Mouse (Mus musculus): Measurements from ENCODE around the gene Hk2.

DNA sequence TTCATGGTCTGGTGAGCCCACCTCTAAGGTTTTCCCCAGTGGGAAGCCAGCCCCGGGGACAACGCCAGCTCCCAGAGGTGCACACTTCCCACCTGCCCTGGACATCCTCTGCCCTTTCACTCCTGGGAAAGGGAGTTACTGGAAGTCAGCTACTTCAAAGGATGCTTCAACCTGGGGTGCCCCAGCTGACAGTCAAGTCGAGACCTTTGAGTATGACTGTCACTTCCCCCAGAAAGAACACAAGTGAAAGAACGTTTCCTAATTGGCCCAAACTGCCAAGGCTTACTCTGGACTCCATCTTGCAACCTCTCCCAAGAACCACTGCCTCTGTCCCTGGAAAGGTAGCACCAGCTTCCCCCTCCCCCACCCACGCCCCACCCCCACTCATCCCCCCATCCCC, 4.5 kb downstream of the Hk2 start:
- no peak for TF ChIP-seq POLR2A (IDR thresholded peaks at IDR 0.05; ENCODE audit: insufficient read length, low read depth)
- TF ChIP-seq TCF12 (IDR thresholded peaks at IDR 0.05; ENCODE audit: insufficient read depth, poor library complexity, severe bottlenecking), result no peak
- no peak for TF ChIP-seq POLR2AphosphoS2 (IDR thresholded peaks at IDR 0.05; ENCODE audit: insufficient read length, low read depth)
- TF ChIP-seq USF1 (IDR thresholded peaks at IDR 0.05; ENCODE audit: low read depth), result no peak
- no peak for TF ChIP-seq CEBPB (IDR thresholded peaks at IDR 0.05; ENCODE audit: insufficient read depth, poor library complexity, severe bottlenecking)
- no peak for TF ChIP-seq REST (IDR thresholded peaks at IDR 0.05; ENCODE audit: insufficient read depth, insufficient read length)
- TF ChIP-seq E2F4 (IDR thresholded peaks at IDR 0.05; ENCODE audit: insufficient read depth), result no peak
- no peak for TF ChIP-seq TCF3 (IDR thresholded peaks at IDR 0.05; ENCODE audit: insufficient read length, low read depth)

All from myocyte (in vitro differentiated cells).